Mouse (Mus musculus) cerebellum, adult 2 months (tissue): ENCODE results near the gene Pls1.

ENCODE experiments used
- CTCF ChIP-seq: fragments of 200-500 bp; IDR thresholded peaks from 2 replicates; pipeline ENCODE4 v1.5.1; 2011; ENCODE audit warnings: low read depth, mild to moderate bottlenecking, control low read depth, low read length, moderate library complexity, borderline replicate concordance; ENCODE audit not compliant: insufficient read depth
- POLR2A ChIP-seq: fragments of 200-500 bp; IDR thresholded peaks from 2 replicates; pipeline ENCODE4 v1.6.1; 2011; ENCODE audit warnings: low read length, control low read depth, borderline replicate concordance; ENCODE audit not compliant: insufficient read depth

GRCm38 (mm10) chr9:95805449-95805848 lies 39.7 kb downstream of the Pls1 start:
- TF ChIP-seq CTCF (no peak), POLR2A (no peak)
